Mouse (Mus musculus) forebrain, postnatal 0 days (tissue): ENCODE data around the gene Ryr1. TPM values are rescaled to one million over a fixed set of nuclear protein-coding genes. Genes with fewer than 3 reads are reported as not detected.

Experiments
- ATAC-seq: fragments of 200-750 bp; cut with Nextera tagmentation; 2 replicates; pipeline ENCODE4 v1.8.0; 2017; ENCODE audit warnings: mild to moderate bottlenecking, moderate library complexity
- DNase-seq: peaks from one replicate; pipeline ENCODE4 v3.0.0-alpha.2; 2015
- H3K27ac ChIP-seq: fragments of 300-500 bp; sonication (generic); 2 replicates; pipeline ENCODE4 v1.5.1; 2014; ENCODE audit warnings: low read depth, mild to moderate bottlenecking, antibody characterized with exemption, low read length, moderate library complexity, mixed read lengths
- H3K27me3 ChIP-seq: fragments of 300-500 bp; sonication (generic); 2 replicates; pipeline ENCODE4 v1.6.1; 2014; ENCODE audit warnings: mild to moderate bottlenecking, low read length, mixed read lengths; ENCODE audit not compliant: insufficient read depth
- H3K36me3 ChIP-seq: fragments of 300-500 bp; sonication (generic); 2 replicates; pipeline ENCODE4 v1.6.1; 2014; ENCODE audit warnings: mild to moderate bottlenecking, moderate library complexity; ENCODE audit not compliant: insufficient read depth
- H3K4me1 ChIP-seq: fragments of 300-500 bp; sonication (generic); 2 replicates; pipeline ENCODE4 v1.6.1; 2014; ENCODE audit warnings: antibody characterized with exemption; ENCODE audit not compliant: insufficient read depth
- H3K4me2 ChIP-seq: fragments of 300-500 bp; sonication (generic); 2 replicates; pipeline ENCODE4 v1.6.1; 2014; ENCODE audit warnings: low read depth, mild to moderate bottlenecking, moderate library complexity
- H3K4me3 ChIP-seq: fragments of 300-500 bp; sonication (generic); 2 replicates; pipeline ENCODE4 v1.5.1; 2014; ENCODE audit warnings: low read depth, low read length, mixed read lengths
- H3K9ac ChIP-seq: fragments of 300-500 bp; sonication (generic); 2 replicates; pipeline ENCODE4 v1.6.1; 2014; ENCODE audit warnings: mild to moderate bottlenecking
- H3K9me3 ChIP-seq: fragments of 300-500 bp; sonication (generic); 2 replicates; pipeline ENCODE4 v1.6.1; 2016; ENCODE audit warnings: low read length
- CTCF ChIP-seq: sonication (generic); IDR thresholded peaks from 2 replicates; pipeline ENCODE4 v1.5.1; 2016; ENCODE audit warnings: antibody characterized with exemption, control low read depth, low read depth
- WGBS: fragments of 180-500 bp; shearing (Covaris S2); extraction: QIAGEN DNeasy Blood & Tissue Kit; methylation state at CpG from one replicate; pipeline ENCODE4 v1.1.7; 2014; 5-methylcytosine and 5-hydroxymethylcytosine counted together
- polyA plus RNA-seq: library from polyadenylated mRNA; unstranded; fragments of >200 nt; fragmentation: Nextera tagmentation; extraction: Ambion mirVana; gene quantifications from 2 replicates; pipeline ENCODE4 v1.2.1, GENCODE M21; 2015
- total RNA-seq: library from RNA; depleted of rRNA; stranded (reverse); fragments of >200 nt; gene quantifications from 2 replicates; pipeline ENCODE4 v1.2.3, GENCODE M21; 2014

Gene Ryr1
- total and polyA plus RNA-seq, 2 experiments from 2014 or later = 4.6 to 8.8 TPM

GRCm38 (mm10) chr7:29061522-29062037 is 63.4 kb downstream of the Ryr1 start:
- 4% methylated on average over 19 of the region's 19 CpGs for WGBS
- no peak overlapping the region for H3K4me2 ChIP-seq
- DNase-seq = peak; percentile 67
- no peaks in the 10 kb centered on the region for H3K9me3 ChIP-seq
- H3K4me3 ChIP-seq = no peak overlapping the region
- H3K27me3 ChIP-seq = no peaks in the 10 kb centered on the region
- H3K9ac ChIP-seq = no peak overlapping the region
- no peak overlapping the region for H3K27ac ChIP-seq
- no peaks in the 10 kb centered on the region for H3K4me1 ChIP-seq
- TF ChIP-seq CTCF = peak; percentile 63
- H3K36me3 ChIP-seq = no peaks in the 10 kb centered on the region
- peak; percentile 82 for ATAC-seq

- no peaks in the 10 kb centered on the region for H3K9me3 ChIP-seq
- ATAC-seq = no peak
- H3K4me3 ChIP-seq = no peak overlapping the region
- 85% methylated on average over 19 of the region's 19 CpGs for WGBS
- no peak overlapping the region for H3K9ac ChIP-seq
- no peak overlapping the region for H3K4me2 ChIP-seq
- TF ChIP-seq CTCF = no peak
- no peaks in the 10 kb centered on the region for H3K4me1 ChIP-seq
- no peak overlapping the region for H3K27ac ChIP-seq
- no peaks in the 10 kb centered on the region for H3K36me3 ChIP-seq
- no peaks in the 10 kb centered on the region; the same call in 1 of the 2 replicates for H3K27me3 ChIP-seq
- DNase-seq = no peak
Measured at GRCm38 (mm10) chr7:29059445-29059844, 65.5 kb downstream of the Ryr1 start.

GRCm38 (mm10) chr7:29052821-29053220 is 72.2 kb downstream of the Ryr1 start:
- no peak overlapping the region for H3K4me3 ChIP-seq
- no peaks in the 10 kb centered on the region for H3K36me3 ChIP-seq
- no peaks in the 10 kb centered on the region for H3K4me1 ChIP-seq
- WGBS = 8% methylated on average over 19 of the region's 19 CpGs
- no peaks in the 10 kb centered on the region for H3K9me3 ChIP-seq
- no peak for DNase-seq
- H3K27me3 ChIP-seq = peaks cover 22% of the 10 kb centered on the region
- no peak for ATAC-seq
- no peak overlapping the region for H3K4me2 ChIP-seq
- H3K9ac ChIP-seq = no peak overlapping the region
- TF ChIP-seq CTCF = no peak
- H3K27ac ChIP-seq = no peak overlapping the region

GRCm38 (mm10) chr7:29050797-29051196 is 74.2 kb downstream of the Ryr1 start:
- WGBS = 29% methylated on average over 2 of the region's 2 CpGs
- no peak overlapping the region for H3K4me2 ChIP-seq
- TF ChIP-seq CTCF = peak; percentile 90
- ATAC-seq = peak; percentile 53
- H3K4me3 ChIP-seq = no peak overlapping the region
- no peak overlapping the region for H3K9ac ChIP-seq
- no peaks in the 10 kb centered on the region for H3K36me3 ChIP-seq
- peak; percentile 89 for DNase-seq
- peaks cover 22% of the 10 kb centered on the region for H3K27me3 ChIP-seq
- H3K27ac ChIP-seq = no peak overlapping the region
- no peaks in the 10 kb centered on the region for H3K4me1 ChIP-seq
- H3K9me3 ChIP-seq = no peaks in the 10 kb centered on the region

- Histone ChIP-seq H3K27me3 (peaks cover 16% of the 10 kb centered on the region), H3K4me1 (no peaks in the 10 kb centered on the region), H3K9ac (no peak overlapping the region), H3K4me2 (no peak overlapping the region), H3K4me3 (no peak overlapping the region), H3K9me3 (no peaks in the 10 kb centered on the region), H3K36me3 (no peaks in the 10 kb centered on the region), H3K27ac (no peak overlapping the region)
- no peak for DNase-seq
- 0 out of 2 replicates have a peak, but pooled peaks have one; percentile 3 for TF ChIP-seq CTCF
- ATAC-seq = no peak
- WGBS = 82% methylated on average over 11 of the region's 11 CpGs
Measured at GRCm38 (mm10) chr7:29048615-29049014, 76.4 kb downstream of the Ryr1 start.

GRCm38 (mm10) chr7:29048070-29048469 is 76.9 kb downstream of the Ryr1 start:
- no peak overlapping the region for H3K9ac ChIP-seq
- H3K27ac ChIP-seq = no peak overlapping the region
- H3K4me3 ChIP-seq = no peak overlapping the region
- H3K9me3 ChIP-seq = no peaks in the 10 kb centered on the region
- H3K4me1 ChIP-seq = no peaks in the 10 kb centered on the region
- 81% methylated on average over 3 of the region's 3 CpGs for WGBS
- TF ChIP-seq CTCF = peak; percentile 48
- ATAC-seq (no peak), DNase-seq (no peak)
- H3K4me2 ChIP-seq = no peak overlapping the region
- no peaks in the 10 kb centered on the region for H3K36me3 ChIP-seq
- peaks cover 10% of the 10 kb centered on the region for H3K27me3 ChIP-seq

- Histone ChIP-seq H3K9me3 (no peaks in the 10 kb centered on the region), H3K4me2 (peak overlapping the region; percentile 19; the same call in 1 of the 2 replicates), H3K4me1 (no peaks in the 10 kb centered on the region), H3K27ac (no peak overlapping the region), H3K9ac (no peak overlapping the region), H3K4me3 (no peak overlapping the region), H3K36me3 (no peaks in the 10 kb centered on the region), H3K27me3 (no peaks in the 10 kb centered on the region)
- DNase-seq (no peak), ATAC-seq (no peak)
- 4% methylated on average over 12 of the region's 12 CpGs for WGBS
- no peak for TF ChIP-seq CTCF
Measured at GRCm38 (mm10) chr7:29046533-29046932, 78.4 kb downstream of the Ryr1 start.
